Mouse (Mus musculus) lung, postnatal 0 days (tissue): ENCODE measurements around the gene Flt3.
A peak's percentile ranks its signal among the peaks of the same experiment; 100 is the strongest.

Experiments
- CTCF ChIP-seq: IDR thresholded peaks from 2 replicates; pipeline ENCODE4 v1.5.1; 2016; ENCODE audit warnings: antibody characterized with exemption, mild to moderate bottlenecking
- EP300 ChIP-seq: IDR thresholded peaks from 2 replicates; pipeline ENCODE4 v1.6.1; 2016; ENCODE audit warnings: antibody characterized with exemption, mild to moderate bottlenecking, control low read depth

- peak; percentile 90 for TF ChIP-seq CTCF
- no peak for TF ChIP-seq EP300
Measured at GRCm38 (mm10) chr5:147293127-147293910, 107.0 kb downstream of the Flt3 start.
